Mouse (Mus musculus): ENCODE measurements at regions not wholly inside any gene's neighbourhood (a gene's known extent, or its start where the extent isn't known, plus 50 kb on each side); places are given as distances from the start of the nearest gene placed in this dataset.

DNA sequence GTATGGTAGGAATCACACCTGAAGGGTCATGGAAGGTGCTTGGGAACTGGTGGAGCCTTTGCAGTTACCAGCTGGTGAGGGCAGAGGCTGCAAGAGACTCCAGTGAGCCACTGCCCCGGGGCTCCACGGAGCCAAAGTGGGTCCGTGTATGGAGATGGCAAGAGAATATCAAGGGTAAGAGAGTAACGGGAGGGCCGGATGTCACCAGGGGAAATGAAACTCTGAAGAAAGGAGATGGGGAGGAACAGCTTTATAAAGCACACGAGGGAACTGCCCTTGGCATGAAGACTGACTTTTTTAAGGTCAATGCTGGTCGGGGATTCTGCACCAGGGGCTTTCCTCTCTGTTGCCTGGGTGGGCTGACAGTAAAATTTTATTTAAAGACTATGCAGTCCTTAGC is 53.9 kb upstream of the Elk3 start:
- TF ChIP-seq POLR2A (IDR thresholded peaks at IDR 0.05; ENCODE audit: control insufficient read depth, extremely low read depth, insufficient read depth, low read length, poor library complexity) (no peak), CTCF (IDR thresholded peaks at IDR 0.05; ENCODE audit: borderline replicate concordance, control insufficient read depth, extremely low read depth, insufficient read depth, low read length, poor library complexity) (no peak)
